Mouse (Mus musculus): ENCODE measurements at regions not wholly inside any gene's neighbourhood (a gene's known extent, or its start where the extent isn't known, plus 50 kb on each side); places are given as distances from the start of the nearest gene placed in this dataset.

DNA sequence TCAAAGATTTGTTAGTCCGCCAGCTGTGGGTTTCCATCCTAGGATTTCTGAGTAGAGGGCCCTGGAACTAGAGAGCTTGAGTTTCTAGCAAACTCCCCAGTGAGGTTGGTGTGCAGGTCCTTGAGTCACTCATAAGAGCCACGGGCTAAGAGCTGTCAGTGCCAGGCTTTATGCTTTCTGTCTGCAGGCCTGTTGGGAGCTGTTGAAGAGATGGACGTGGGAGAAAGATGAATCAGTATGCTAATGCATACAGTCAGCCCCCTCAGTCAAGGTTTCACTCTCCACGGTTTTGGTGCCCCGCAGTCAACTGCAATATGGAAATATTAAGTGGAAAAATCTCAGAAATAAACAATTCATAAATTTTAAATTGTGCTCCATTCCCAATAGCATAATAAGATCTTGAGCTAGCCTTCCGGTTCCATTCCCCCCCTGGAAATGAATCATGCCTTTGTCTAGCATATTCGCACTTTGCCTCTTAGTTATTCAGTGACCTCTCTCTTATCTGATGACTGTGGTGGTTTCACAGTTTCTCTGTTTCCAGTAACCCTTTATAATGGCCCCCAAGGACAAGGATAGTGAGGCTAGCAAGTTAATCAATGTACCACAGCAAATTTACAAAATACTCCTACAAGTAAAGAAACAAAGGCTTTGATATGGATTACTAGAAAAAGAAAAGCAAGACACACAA lies 199.4 kb upstream of the Eci2 start:
- TF ChIP-seq TAL1 (IDR thresholded peaks at IDR 0.05; ENCODE audit: low read length), result no peak
- no peak for TF ChIP-seq GATA1 (IDR thresholded peaks at IDR 0.05; ENCODE audit: low read length)

Data from erythroblast, embryonic 14.5 days (primary cell).